Mouse (Mus musculus): ENCODE results near the gene Map3k4. TPM values are rescaled to one million over a fixed set of nuclear protein-coding genes. Genes with fewer than 3 reads are reported as not detected.

Map3k4 gene
- polyA plus RNA-seq (2012; rRNA removed; ENCODE audit: low replicate concordance): 15.7 and 36.2 TPM in 2 replicates

GRCm38 (mm10) chr17:12318663-12319201, at the start of gene Map3k4:
Map3k4 (minus strand) TSS chr17:12318796.

Other genes starting within 250 kb of the Map3k4 start
- gene Agpat4, start 200.1 kb downstream of the Map3k4 start, polyA plus RNA-seq (2012; rRNA removed; ENCODE audit: low replicate concordance): 10.8 and 24.7 TPM in 2 replicates
- gene Plg, start 59.8 kb upstream of the Map3k4 start, polyA plus RNA-seq (2012; rRNA removed; ENCODE audit: low replicate concordance): 0.09 and 0.32 TPM in 2 replicates
- gene Slc22a3, start 188.9 kb upstream of the Map3k4 start, polyA plus RNA-seq (2012; rRNA removed; ENCODE audit: low replicate concordance): 34.4 and 55.3 TPM in 2 replicates